Mouse (Mus musculus): ENCODE results near the gene Rbm25. TPM values are rescaled to one million over a fixed set of nuclear protein-coding genes. Genes with fewer than 3 reads are reported as not detected.
"Not testable (repeated sequence)": the region's sequence is repeated elsewhere in the genome, so short reads cannot be mapped to it uniquely, and the experiment has no call there.

The Rbm25 gene
- polyA plus RNA-seq, 1 experiment from 2014 or later, result 305 TPM

- H3K36me3 ChIP-seq, result no peaks in the 10 kb centered on the region
- no peak overlapping the region for H3K27ac ChIP-seq
- H3K27me3 ChIP-seq, result no peaks in the 10 kb centered on the region
- no peak overlapping the region for H3K9ac ChIP-seq
- 96% methylated on average over 5 of the region's 5 CpGs for WGBS
- H3K4me1 ChIP-seq, result no peaks in the 10 kb centered on the region
- no peaks in the 10 kb centered on the region for H3K9me3 ChIP-seq
- no peak overlapping the region for H3K4me2 ChIP-seq (replicated peaks)
- H3K4me3 ChIP-seq, result no peak overlapping the region
- no peak for ATAC-seq (ENCODE audit: insufficient number of reproducible peaks, insufficient read depth, low FRiP score, low TSS enrichment)
These were observed 13.8 kb upstream of the Rbm25 start for GRCm38 (mm10) chr12:83617261-83617660.

- Histone ChIP-seq H3K9ac (no peak overlapping the region), H3K9me3 (no peaks in the 10 kb centered on the region), H3K36me3 (no peaks in the 10 kb centered on the region), H3K4me1 (no peaks in the 10 kb centered on the region), H3K4me2 (replicated peaks) (no peak overlapping the region), H3K4me3 (no peak overlapping the region), H3K27me3 (no peaks in the 10 kb centered on the region), H3K27ac (no peak overlapping the region)
- no peak for ATAC-seq (ENCODE audit: insufficient number of reproducible peaks, insufficient read depth, low FRiP score, low TSS enrichment)
- WGBS, result 89% methylated on average over 2 of the region's 2 CpGs
These were observed 12.1 kb upstream of the Rbm25 start for GRCm38 (mm10) chr12:83618981-83619380.

- ATAC-seq (ENCODE audit: insufficient number of reproducible peaks, insufficient read depth, low FRiP score, low TSS enrichment); H3K9ac ChIP-seq; H3K27me3 ChIP-seq; H3K4me3 ChIP-seq; H3K4me2 ChIP-seq (replicated peaks); H3K36me3 ChIP-seq; H3K27ac ChIP-seq; H3K9me3 ChIP-seq; H3K4me1 ChIP-seq: not testable (repeated sequence)
- 61% methylated on average over 23 of the region's 23 CpGs for WGBS
These were observed 10.3 kb upstream of the Rbm25 start for GRCm38 (mm10) chr12:83620694-83621093.

- ATAC-seq (ENCODE audit: insufficient number of reproducible peaks, insufficient read depth, low FRiP score, low TSS enrichment), result no peak
- Histone ChIP-seq H3K36me3 (no peaks in the 10 kb centered on the region), H3K4me2 (replicated peaks) (no peak overlapping the region), H3K4me3 (no peak overlapping the region), H3K27me3 (no peaks in the 10 kb centered on the region), H3K27ac (no peak overlapping the region), H3K9ac (no peak overlapping the region), H3K4me1 (no peaks in the 10 kb centered on the region), H3K9me3 (no peaks in the 10 kb centered on the region)
- 81% methylated on average over 6 of the region's 6 CpGs for WGBS
These were observed 8.8 kb upstream of the Rbm25 start for GRCm38 (mm10) chr12:83622031-83622755.

- no peak overlapping the region for H3K27ac ChIP-seq
- WGBS, result 70% methylated on average over 1 of the region's 1 CpGs
- H3K4me1 ChIP-seq, result no peaks in the 10 kb centered on the region
- H3K4me2 ChIP-seq (replicated peaks), result no peak overlapping the region
- no peak overlapping the region for H3K9ac ChIP-seq
- no peaks in the 10 kb centered on the region for H3K36me3 ChIP-seq
- no peaks in the 10 kb centered on the region for H3K9me3 ChIP-seq
- ATAC-seq (ENCODE audit: insufficient number of reproducible peaks, insufficient read depth, low FRiP score, low TSS enrichment), result no peak
- no peaks in the 10 kb centered on the region for H3K27me3 ChIP-seq
- H3K4me3 ChIP-seq, result no peak overlapping the region
These were observed 6.7 kb upstream of the Rbm25 start for GRCm38 (mm10) chr12:83624321-83624720.

- Histone ChIP-seq H3K9me3 (no peaks in the 10 kb centered on the region), H3K4me3 (peak overlapping the region; percentile 92), H3K4me1 (peaks cover 6% of the 10 kb centered on the region; the same call in 1 of the 2 replicates), H3K27ac (peak overlapping the region; percentile 93), H3K36me3 (peaks cover 13% of the 10 kb centered on the region), H3K9ac (peak overlapping the region; percentile 98), H3K4me2 (replicated peaks) (peak overlapping the region; percentile 62), H3K27me3 (no peaks in the 10 kb centered on the region)
- ATAC-seq (ENCODE audit: insufficient number of reproducible peaks, insufficient read depth, low FRiP score, low TSS enrichment), result peak; percentile 100
- WGBS, result under 1% methylated on average over 56 of the region's 68 CpGs
These were observed 975 bp downstream of the Rbm25 start for GRCm38 (mm10) chr12:83631743-83632679.

GRCm38 (mm10) chr12:83632680-83633025 is 1.6 kb downstream of the Rbm25 start:
- peak overlapping the region; percentile 93 for H3K27ac ChIP-seq
- H3K9me3 ChIP-seq, result no peaks in the 10 kb centered on the region
- under 1% methylated on average over 20 of the region's 20 CpGs for WGBS
- H3K4me2 ChIP-seq (replicated peaks), result peak overlapping the region; percentile 62
- H3K36me3 ChIP-seq, result peaks cover 20% of the 10 kb centered on the region
- peak overlapping the region; percentile 98 for H3K9ac ChIP-seq
- peaks cover 6% of the 10 kb centered on the region; the same call in 1 of the 2 replicates for H3K4me1 ChIP-seq
- peak; percentile 61 for ATAC-seq (ENCODE audit: insufficient number of reproducible peaks, insufficient read depth, low FRiP score, low TSS enrichment)
- H3K27me3 ChIP-seq, result no peaks in the 10 kb centered on the region
- peak overlapping the region; percentile 92 for H3K4me3 ChIP-seq

- H3K4me2 ChIP-seq (replicated peaks), result peak overlapping the region; percentile 62
- H3K27me3 ChIP-seq, result no peaks in the 10 kb centered on the region
- H3K9me3 ChIP-seq, result no peaks in the 10 kb centered on the region
- 34% methylated on average over 2 of the region's 2 CpGs for WGBS
- peaks cover 26% of the 10 kb centered on the region for H3K36me3 ChIP-seq
- no peak overlapping the region for H3K27ac ChIP-seq
- H3K9ac ChIP-seq, result no peak overlapping the region
- 0 out of 2 replicates have a peak overlapping the region, but pooled peaks have one; percentile 15 for H3K4me3 ChIP-seq
- peaks cover 6% of the 10 kb centered on the region; the same call in 1 of the 2 replicates for H3K4me1 ChIP-seq
- ATAC-seq (ENCODE audit: insufficient number of reproducible peaks, insufficient read depth, low FRiP score, low TSS enrichment), result no peak
These were observed 2.8 kb downstream of the Rbm25 start for GRCm38 (mm10) chr12:83633807-83634206.

- WGBS, result 89% methylated on average over 2 of the region's 2 CpGs
- Histone ChIP-seq H3K36me3 (peaks cover 57% of the 10 kb centered on the region), H3K4me3 (no peak overlapping the region), H3K4me1 (no peaks in the 10 kb centered on the region), H3K27ac (no peak overlapping the region), H3K9ac (no peak overlapping the region), H3K4me2 (replicated peaks) (no peak overlapping the region), H3K9me3 (no peaks in the 10 kb centered on the region), H3K27me3 (no peaks in the 10 kb centered on the region)
- ATAC-seq (ENCODE audit: insufficient number of reproducible peaks, insufficient read depth, low FRiP score, low TSS enrichment), result no peak
These were observed 10.2 kb downstream of the Rbm25 start for GRCm38 (mm10) chr12:83641233-83641632.

- Histone ChIP-seq H3K27me3 (no peaks in the 10 kb centered on the region), H3K4me1 (no peaks in the 10 kb centered on the region), H3K9me3 (no peaks in the 10 kb centered on the region), H3K4me3 (no peak overlapping the region), H3K36me3 (peaks cover 52% of the 10 kb centered on the region), H3K4me2 (replicated peaks) (no peak overlapping the region), H3K9ac (no peak overlapping the region), H3K27ac (no peak overlapping the region)
- 94% methylated on average over 1 of the region's 1 CpGs for WGBS
- no peak for ATAC-seq (ENCODE audit: insufficient number of reproducible peaks, insufficient read depth, low FRiP score, low TSS enrichment)
These were observed 12.1 kb downstream of the Rbm25 start for GRCm38 (mm10) chr12:83643116-83643515.

GRCm38 (mm10) chr12:83650346-83650745 is 19.3 kb downstream of the Rbm25 start:
- H3K36me3 ChIP-seq, result peaks cover 62% of the 10 kb centered on the region
- no peak for ATAC-seq (ENCODE audit: insufficient number of reproducible peaks, insufficient read depth, low FRiP score, low TSS enrichment)

GRCm38 (mm10) chr12:83651414-83651813 is 20.4 kb downstream of the Rbm25 start:
- no peak overlapping the region for H3K27ac ChIP-seq
- H3K9ac ChIP-seq, result no peak overlapping the region
- no peaks in the 10 kb centered on the region for H3K27me3 ChIP-seq
- no peak for ATAC-seq (ENCODE audit: insufficient number of reproducible peaks, insufficient read depth, low FRiP score, low TSS enrichment)
- no peaks in the 10 kb centered on the region for H3K4me1 ChIP-seq
- H3K4me2 ChIP-seq (replicated peaks), result no peak overlapping the region
- H3K36me3 ChIP-seq, result peaks cover 61% of the 10 kb centered on the region
- H3K9me3 ChIP-seq, result no peaks in the 10 kb centered on the region
- no peak overlapping the region for H3K4me3 ChIP-seq

More at GRCm38 (mm10) chr12:83650346-83650745, 19.3 kb downstream of the Rbm25 start:
- Histone ChIP-seq H3K9me3 (no peaks in the 10 kb centered on the region), H3K27ac (no peak overlapping the region), H3K4me2 (replicated peaks) (no peak overlapping the region), H3K27me3 (no peaks in the 10 kb centered on the region), H3K4me1 (no peaks in the 10 kb centered on the region), H3K4me3 (no peak overlapping the region), H3K9ac (no peak overlapping the region)
- 95% methylated on average over 3 of the region's 3 CpGs for whole genome bisulfite sequencing

All from embryonic facial prominence, embryonic 12.5 days (tissue).